Mouse (Mus musculus) telencephalon, adult 2 months (tissue): ENCODE data around the gene Pex12.
"Not testable (repeated sequence)": the region's sequence is repeated elsewhere in the genome, so short reads cannot be mapped to it uniquely, and the experiment has no call there.

Source experiments
- DNase-seq: peaks from one replicate; pipeline ENCODE4 v3.0.0-alpha.2; 2011; ENCODE audit warnings: low read depth, low spot score

The Pex12 gene

DNA sequence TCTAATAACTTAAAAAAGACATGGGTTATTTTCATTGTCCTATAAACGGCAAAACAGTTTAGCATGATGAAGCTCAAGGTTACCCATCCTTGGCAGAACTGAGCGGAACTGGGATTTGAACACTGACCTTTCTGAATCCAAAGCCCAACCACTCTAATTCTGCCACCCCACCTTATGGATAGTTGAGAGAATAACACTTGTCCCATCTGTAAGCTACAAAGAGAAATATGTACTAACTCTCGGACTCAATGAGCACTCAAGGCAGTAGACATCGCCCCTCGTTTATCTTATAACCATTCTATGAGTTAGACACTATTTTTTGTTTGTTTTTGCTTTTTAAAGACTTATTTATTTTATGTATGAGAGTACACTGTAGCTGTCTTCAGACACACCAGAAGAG is 13.3 kb downstream of the Pex12 start:
- DNase-seq, result no peak

DNA sequence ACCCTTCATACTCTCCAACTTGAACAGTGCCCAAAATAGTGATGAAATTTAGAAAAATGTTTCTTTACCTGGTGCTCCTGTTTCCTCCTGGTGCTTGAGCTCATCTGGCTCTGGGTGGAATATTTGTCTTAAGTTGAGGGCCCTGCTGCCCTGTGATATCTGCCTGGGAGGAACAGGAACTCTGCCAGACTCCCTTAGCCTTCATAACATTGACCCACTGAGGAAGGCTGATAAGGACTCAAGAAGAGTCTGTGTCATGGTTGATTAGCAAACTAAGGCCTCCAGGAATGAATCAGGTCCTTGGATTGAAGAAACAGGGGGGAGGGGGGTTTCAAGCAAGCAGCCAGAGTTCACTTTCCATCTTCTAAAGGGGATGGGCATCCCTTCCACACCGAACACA is 15.8 kb downstream of the Pex12 start, which contains the start of gene Slfn14:
TSS of gene Slfn14 (minus strand) at position 161 of the 400 bp plus-strand sequence.
- no peak for DNase-seq

DNA sequence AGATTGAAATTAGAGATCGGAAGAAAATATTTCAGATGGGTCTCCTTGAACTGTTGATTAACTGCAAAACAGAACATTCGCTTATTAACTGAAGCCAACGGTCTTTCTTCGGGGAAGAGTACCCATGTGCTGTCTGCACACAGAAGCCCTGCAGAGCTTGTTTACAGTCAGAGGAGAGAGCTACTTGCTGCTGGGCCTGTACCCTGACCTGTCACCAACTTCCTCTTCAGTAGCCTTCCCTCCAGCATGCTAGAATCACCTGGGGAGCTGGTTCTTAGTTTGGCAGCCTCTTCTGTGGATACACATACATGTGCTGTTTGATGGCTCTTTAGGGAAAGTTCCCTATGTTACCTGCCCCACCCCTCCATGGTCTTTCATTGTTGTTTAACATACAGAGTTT is 16.8 kb downstream of the Pex12 start:
- DNase-seq, result no peak

DNA sequence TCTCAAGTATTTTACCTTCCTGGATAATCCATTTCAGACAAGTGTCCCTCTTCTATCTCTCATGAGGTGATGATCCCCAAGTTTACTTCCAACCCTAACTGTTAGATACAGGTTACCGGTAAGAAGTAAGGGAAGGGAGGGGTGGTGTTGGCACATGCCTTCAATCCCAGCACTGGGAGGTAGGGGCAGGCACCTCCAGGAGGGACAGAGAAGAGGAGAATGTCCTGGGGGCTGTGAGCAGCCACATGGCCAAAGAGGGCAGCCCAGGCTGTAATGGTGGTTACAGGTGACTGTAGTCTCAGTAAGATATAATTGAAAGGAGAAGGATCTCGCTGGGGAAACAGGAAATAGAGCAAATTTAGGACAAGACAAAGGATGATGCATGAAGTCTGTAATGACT is 20.3 kb downstream of the Pex12 start:
- no peak for DNase-seq

DNA sequence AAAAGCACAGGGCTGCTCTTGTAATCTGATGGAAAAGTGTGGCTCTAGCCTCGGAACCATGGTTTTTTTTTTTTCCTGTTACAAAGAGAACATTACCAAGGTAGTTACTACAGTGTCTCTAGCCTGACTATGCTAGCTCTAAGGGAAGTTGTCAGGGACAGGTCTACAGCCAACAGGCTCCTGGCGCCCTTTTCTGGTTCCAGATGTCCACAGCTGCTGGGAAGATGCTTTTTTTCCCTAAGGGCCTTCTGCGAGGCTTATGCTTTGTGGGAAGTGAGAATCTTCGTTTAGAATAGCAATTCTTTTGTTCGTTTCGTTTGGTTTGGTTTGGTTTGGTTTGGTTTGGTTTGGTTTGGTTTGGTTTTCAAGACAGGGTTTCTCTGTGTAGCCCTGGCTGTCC is 22.7 kb downstream of the Pex12 start:
- no peak for DNase-seq

DNA sequence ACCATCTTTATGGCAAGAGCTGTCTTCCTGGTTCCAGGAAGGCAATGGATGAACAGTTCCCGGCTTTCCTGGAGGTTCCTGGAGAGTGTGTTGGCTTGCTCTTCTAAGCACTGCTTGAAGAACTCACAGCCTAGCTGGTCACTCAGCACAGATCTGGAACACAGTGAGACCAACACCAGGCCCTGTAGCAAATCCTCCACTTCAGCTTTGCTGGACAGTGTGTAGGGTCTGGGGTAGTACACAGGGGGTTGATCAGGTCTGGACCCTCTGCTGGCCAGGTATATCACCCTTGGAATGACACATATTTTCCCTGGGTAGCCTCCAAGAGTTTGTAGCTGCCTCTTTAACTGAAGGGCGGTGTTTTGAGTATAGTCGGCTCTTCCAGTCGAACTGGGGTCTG is 23.4 kb downstream of the Pex12 start:
- no peak for DNase-seq

DNA sequence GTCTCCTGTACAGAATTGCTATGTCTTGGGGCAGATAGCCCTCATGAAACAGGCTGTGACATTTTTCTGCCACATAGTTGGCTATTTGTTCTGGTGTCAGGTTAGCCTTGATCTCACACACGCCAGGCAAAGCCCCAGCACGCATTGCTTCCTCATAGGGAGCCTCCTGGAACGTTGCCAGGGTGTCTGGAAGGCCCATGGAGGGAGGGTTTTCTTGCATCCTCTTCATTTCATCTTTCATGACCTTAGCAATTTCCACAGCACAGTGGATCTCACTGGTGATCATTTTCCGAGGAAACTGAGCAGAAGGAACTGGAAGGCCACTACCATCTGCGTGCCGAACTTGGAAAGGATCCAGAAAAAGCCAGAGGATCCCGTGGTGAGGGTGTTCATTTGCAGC is 26.1 kb downstream of the Pex12 start:
- DNase-seq, result no peak

DNA sequence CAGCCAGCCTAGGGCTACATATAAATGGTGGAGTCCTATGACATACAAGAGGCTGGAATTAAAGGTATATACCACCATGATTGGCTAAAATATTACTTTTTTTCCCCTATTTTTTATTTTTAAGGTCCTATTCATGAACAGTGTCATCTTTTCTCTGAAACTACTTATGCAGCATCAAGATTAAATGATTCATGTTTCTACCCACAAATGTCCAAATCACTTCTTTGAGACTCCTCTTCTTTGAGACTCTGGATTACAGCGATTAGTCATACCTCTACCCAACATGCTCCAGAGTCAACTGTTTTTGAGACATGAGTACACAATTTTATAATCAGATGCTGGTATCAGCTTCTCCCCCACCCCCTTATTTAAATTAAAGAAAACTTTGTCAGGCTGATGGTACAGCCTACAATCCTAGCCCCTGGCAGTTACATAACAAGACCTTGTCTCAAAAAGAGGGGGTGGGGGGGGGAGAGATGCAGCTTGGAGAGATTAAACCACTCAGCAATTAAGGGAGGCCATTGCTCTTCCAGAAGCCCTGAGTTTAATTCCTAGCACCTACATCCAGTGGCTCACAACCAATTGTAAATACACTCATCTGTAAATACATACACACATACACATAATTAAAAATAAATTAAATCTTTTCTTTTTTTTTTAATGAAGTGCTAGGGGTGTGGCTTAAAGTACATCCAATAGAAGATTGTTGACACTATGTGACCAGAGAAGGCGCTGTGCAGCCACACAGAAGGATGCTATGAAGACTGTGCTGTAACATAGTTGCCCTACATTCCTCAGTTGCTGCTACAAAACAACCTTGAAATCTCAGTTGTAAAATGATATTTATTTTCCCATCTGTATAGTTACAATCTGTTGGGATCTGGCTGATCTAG is 30.2 kb downstream of the Pex12 start:
- no peak for DNase-seq

DNA sequence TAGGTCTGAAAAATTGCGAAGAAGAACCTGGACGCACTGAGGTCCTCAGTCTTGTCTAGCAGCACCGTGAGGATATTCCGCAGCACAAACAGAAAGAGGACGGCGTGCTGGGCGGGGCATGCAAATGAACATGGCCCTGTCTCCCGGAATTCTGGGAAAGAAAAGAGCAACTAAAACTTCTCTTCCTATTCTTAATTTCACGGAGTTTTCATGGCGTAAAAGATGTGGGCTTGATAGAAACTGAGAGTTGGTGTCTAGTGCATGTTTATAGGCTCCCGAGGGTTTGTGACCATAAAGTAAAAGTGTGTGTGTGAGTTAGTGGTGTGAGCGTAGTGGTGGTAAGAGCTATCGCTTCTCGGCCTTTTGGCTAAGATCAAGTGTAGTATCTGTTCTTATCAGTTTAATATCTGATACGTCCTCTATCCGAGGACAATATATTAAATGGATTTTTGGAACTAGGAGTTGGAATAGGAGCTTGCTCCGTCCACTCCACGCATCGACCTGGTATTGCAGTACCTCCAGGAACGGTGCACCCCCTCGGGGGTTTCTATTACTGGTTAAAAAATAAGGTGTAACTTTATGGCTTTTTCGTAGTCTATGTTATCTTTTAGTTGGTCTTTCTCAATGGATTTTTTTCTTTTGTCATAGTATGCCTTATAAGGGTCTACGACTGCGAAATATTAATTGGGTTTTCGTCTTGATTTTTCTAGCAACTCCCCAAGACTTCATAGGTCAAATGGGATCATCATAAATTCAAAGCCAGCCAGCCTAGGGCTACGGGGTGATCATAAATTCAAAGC is 31.0 kb downstream of the Pex12 start:
- peak; percentile 82 for DNase-seq

DNA sequence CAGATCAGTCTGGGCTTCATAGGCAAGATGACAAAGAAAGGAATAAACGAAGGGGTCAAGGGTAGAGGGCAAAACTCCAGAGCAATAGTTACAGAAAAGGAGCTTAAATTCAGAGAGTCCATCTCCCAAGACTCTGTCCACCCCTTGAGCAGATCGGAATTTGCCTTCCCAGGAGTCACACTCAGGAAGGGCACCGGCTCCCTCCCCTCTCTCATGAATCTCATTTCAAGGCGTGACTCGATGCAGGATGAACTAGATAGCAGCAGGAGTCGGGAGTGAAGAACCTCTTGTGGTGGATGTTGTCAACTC is 31.6 kb downstream of the Pex12 start:
- no peak for DNase-seq

DNA sequence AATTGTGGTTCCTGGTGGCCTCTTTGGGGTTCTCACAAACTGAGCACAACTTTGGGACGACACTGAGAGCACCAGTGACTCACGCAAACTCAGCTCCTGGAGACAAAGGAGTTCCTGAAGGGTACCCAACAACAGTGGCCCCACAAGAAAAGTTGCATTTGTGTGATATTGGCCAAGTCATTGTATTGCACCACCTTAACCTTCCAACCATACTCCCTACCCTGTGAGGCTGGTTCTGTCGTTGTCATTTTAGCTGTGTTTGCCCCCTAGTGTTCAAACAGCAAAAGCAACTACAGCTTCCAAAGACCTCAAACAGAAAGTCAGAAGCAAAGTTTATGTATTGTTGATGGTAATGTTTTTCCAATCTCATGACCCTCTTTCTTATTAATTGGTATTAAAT is 39.2 kb downstream of the Pex12 start:
- no peak for DNase-seq

DNA sequence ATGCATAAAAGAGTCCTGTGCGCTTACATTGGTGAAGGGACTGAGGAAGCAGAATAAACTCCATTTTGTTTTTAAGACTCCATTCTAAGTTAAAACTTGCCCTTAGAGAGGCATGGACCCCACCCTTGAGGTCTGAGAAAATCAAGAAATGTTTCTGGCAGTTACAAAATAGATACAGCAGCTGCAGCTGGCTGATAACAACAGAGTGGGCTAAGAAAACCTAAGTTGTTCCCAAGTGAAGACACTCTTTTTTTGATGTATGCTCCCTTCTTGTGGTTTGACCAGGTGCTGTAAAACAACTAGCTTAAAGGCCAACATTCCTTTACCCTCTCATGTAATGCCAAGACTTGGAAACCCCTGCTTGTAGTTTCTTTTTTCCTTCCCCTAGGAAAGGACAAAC is 39.7 kb downstream of the Pex12 start:
- DNase-seq, result no peak

DNA sequence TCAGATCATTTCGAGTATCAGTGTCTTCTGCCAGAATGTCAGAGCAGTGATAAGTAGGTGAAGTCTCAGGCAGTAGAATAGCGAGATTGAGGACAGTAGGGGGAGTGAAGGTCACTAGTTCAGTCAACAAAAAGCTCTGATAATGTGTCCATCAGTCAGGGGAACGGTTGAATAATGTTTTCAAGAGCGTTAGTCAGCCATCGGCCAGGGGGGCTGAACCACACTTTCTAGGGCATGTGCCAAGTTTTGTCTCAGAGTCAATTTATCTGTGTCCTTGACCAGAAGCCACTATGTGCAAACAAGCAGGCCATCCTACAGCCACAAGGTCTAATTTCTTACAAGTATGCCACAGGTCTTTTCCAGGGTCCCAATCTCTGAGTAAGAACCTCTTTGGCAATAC is 45.2 kb downstream of the Pex12 start:
- not testable (repeated sequence) for DNase-seq
